Mouse (Mus musculus) left cerebral cortex, adult 2 months (tissue): ENCODE results near the gene Dock9. TPM values are rescaled to one million over a fixed set of nuclear protein-coding genes. Genes with fewer than 3 reads are reported as not detected.

ENCODE experiments used
- DNase-seq, 2 experiments: peaks; one replicate each; pipeline ENCODE4 v3.0.0; 2021 to 2022; ENCODE audit warnings: low spot score in 2 of 2, mixed read lengths in 1 of 2; ENCODE audit errors: extremely low spot score in 1 of 2
- H3K27ac ChIP-seq: fragments of 200-600 bp; 2 replicates; pipeline ENCODE4 v1.8.1; 2022
- H3K4me3 ChIP-seq: fragments of 200-600 bp; 2 replicates; pipeline ENCODE4 v1.8.1; 2022
- CTCF ChIP-seq: fragments of 200-600 bp; IDR thresholded peaks from 2 replicates; pipeline ENCODE4 v1.8.1; 2022; ENCODE audit warnings: antibody characterized with exemption, mild to moderate bottlenecking, moderate library complexity
- intact Hi-C: fragments of 180-260 bp; cut with DNase I; formaldehyde crosslinking; loops from one replicate; pipeline ENCODE4 v1.15.1; 2025
- total RNA-seq, 2 experiments: library from RNA; stranded (reverse); gene quantifications; 2 replicates each; pipeline ENCODE4 v1.2.3; 2021

Gene Dock9
- total RNA-seq, 2 experiments from 2014 or later, result 87.1 to 91.6 TPM

DNA sequence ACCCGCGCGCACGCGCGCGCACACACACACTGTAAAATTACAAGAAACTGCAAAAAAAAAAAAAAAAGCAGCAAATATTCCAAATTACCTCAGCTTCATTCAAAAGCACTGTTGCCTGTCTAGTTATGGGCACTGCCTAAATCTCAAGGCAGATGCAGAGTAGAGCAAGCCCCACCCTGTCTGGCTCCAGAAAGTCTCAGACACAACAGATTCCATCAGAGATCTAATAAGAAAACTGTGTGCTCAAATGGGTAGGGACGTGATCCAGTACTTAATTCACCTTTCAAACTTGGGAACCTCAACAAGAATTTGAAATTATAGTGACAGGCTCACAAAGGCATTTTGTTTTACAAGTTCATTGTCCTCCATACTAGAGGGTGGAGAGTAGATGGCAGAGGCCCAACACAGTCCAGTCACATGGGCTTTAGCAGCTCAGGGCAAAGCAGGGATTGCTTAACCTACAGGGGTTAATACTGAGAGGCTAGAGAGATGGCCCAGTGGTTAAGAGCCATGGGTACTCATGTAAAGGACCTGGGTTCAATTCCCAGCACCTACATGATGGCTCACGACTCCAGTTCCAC is 131.9 kb downstream of the Dock9 start:
- DNase-seq, result no peak
- intact Hi-C loops, result no loop called here
- H3K27ac ChIP-seq, result no peak overlapping the region
- no peak for TF ChIP-seq CTCF
- no peak overlapping the region for H3K4me3 ChIP-seq

DNA sequence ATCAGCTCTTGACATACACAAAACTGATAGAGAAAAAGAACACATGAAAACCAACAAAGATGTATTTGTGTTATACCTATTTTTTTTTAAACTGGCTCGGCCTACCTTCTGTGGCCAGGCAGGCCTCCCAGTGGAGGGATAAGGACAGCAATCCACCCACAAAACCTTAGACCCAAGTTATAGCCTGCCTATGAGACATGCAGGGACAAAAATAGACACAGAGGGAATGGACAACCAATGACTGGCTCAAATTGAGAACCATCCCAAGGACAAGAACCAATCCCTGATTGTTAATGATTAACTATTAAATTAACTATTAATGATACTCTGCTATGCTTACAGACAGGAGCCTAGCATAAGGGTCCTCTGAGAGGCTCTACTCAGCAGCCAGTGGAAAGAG is 133.7 kb downstream of the Dock9 start:
- H3K27ac ChIP-seq, result no peak overlapping the region
- DNase-seq, result no peak
- TF ChIP-seq CTCF, result no peak
- H3K4me3 ChIP-seq, result no peak overlapping the region
- intact Hi-C loops, result loop anchor here (5.0 kb wide), 1 partner anchor 33 kb away; no protein-coding TSS in a partner anchor

DNA sequence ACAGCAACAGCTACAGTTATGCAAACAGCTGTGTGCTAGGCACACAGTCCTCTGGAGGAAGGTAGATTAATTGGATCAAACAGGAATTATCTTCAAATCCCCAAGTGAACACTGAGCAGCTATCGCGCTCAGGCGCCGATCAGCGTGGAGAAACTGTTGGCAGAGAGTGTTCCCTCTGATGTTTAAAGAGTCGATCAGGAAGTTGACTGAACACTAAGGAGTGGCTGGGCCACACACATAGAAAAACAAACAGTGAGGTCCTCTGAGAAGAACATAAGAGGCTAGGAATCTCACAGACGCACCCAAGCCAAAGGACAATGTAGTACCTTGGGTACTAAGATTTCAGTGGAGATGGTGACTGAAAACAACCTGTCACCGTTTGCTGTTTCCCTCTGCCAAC is 136.7 kb downstream of the Dock9 start:
- Histone ChIP-seq H3K27ac (no peak overlapping the region), H3K4me3 (no peak overlapping the region)
- intact Hi-C loops, result loop anchor here (5.0 kb wide), 1 partner anchor 36 kb away; no protein-coding TSS in a partner anchor
- TF ChIP-seq CTCF, result no peak
- no peak for DNase-seq

DNA sequence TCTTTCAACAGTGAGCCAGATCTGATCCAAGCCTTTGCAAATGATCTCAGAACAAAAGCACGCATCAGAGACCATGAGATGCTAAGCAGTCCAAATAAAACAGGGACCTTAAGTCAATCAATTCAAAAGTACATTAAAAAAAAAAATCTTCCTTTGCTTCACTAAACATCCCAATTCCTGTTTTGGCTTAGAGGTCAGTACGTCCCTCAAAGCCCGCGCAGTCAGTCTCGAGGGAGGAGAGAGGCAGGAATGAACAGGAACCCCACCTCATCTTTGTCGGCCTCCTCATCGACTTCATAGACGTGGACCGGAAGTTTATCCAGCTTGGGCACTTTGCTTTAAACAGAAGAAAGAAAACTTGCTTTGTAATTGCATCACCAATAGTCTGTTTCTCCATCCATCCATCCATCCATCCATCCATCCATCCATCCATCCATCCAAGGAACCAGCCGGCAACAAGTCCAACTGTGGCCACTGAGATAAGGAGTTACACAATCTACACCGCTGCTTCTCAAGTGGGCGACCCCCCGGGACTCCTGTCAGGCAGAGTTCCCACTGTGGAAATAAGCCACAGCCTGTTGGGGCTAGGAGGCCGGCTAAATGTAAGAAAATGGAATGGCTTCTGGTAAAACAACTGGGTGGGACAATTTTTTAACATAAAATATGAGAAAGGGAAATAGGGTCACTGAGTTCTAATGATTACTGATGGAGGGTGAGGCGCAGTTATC is 137.3 kb downstream of the Dock9 start:
- intact Hi-C loops, result loop anchor here (5.0 kb wide), 1 partner anchor 37 kb away; no protein-coding TSS in a partner anchor
- Histone ChIP-seq H3K4me3 (no peak overlapping the region), H3K27ac (no peak overlapping the region)
- DNase-seq, result no peak
- TF ChIP-seq CTCF, result no peak

DNA sequence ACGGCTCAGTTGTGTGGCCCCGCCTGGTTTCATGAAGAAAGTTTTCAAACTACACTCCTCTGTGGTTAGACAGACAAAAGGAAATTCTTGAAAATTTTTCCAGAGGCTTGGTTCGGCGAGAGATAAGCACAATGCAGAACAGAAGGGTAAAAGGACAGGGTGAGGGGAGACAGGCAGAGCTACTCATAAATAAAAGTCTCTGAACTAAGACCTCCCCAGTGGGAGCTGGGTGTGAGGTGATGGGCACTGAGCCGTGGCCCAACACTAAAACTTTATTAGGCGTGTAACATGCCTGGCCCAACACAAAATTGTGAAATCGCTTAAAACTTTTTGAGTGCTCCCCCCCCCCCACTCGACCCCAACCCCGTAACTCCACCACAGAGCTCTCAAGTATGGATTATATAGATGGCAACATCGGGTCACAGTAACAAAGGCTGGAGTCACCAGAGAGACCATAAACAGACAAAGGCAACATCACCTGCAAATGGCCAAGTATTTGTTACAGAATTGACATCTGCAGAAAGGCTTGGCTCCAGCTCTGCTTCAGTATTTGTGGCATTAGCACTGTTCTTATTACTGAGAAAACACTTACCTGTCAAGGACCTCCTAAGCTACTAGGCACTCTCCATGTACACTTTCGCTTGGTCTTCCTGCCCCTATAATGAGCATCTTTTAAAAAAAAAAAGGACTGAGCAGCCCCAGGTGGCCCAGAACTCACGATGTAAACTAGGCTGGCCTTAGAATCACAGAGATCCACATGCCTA is 138.4 kb downstream of the Dock9 start:
- H3K27ac ChIP-seq, result no peak overlapping the region
- H3K4me3 ChIP-seq, result no peak overlapping the region
- intact Hi-C loops, result no loop called here
- no peak for DNase-seq
- TF ChIP-seq CTCF, result no peak

DNA sequence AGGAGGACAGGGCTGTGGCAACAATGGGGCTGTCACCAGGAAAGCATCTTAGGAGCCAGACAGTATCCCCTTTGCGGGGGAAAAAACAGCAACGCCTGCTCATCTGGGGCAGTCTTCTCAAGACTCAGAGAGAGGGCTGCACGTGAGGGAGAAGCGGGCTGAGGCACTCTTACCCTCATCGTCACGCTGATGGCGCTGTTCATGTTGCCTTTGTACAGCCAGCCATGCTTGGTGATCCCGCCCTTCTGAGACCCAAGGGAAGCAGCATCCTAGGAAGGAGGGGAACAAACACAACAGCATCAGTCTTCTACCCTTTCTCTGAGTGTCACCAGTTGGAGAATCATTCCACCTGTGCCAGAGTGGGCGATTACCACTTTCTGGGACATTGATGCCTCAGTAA is 139.1 kb downstream of the Dock9 start:
- DNase-seq, result no peak
- intact Hi-C loops, result no loop called here
- no peak overlapping the region for H3K27ac ChIP-seq
- no peak for TF ChIP-seq CTCF
- H3K4me3 ChIP-seq, result no peak overlapping the region

DNA sequence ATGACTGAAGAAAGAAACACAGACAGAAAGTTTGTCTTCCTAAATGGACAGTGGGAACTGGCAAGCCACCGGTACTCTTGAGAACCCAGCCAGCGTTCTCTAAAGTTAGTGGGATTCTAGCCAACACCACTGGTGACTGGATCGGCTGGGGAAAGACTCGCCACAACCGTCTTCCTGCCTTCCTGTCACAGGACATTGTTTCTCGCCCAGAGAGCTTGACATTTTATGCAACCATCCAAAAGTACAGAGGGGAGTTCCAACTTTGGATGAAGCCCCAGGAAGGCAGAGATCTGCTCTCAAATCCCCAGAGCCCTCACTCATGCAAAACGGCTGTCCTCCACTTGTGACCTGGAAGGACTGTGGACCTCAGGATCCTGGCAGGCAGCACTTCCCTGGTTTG is 140.0 kb downstream of the Dock9 start:
- no peak overlapping the region for H3K27ac ChIP-seq
- no peak for TF ChIP-seq CTCF
- no peak for DNase-seq
- intact Hi-C loops, result no loop called here
- H3K4me3 ChIP-seq, result no peak overlapping the region

DNA sequence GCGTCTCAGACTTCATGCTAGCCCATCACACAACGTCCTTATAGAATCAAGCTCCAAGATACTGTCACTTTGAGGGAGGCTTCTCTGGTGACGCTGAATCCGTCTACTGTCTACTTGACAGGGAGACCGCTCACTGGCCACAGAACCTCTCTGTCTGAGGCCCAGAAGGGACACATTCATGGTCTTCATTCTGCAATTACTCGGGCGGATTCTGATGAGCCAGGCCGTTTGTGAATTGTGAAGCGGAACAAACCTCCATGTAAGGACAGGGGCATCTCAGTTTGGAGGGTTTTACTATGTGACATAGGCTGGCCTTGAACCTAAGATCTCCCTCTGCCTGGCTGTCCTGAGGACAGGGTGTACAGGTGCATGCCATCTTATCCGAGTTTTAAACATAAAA is 140.7 kb downstream of the Dock9 start:
- no peak overlapping the region for H3K27ac ChIP-seq
- DNase-seq, result no peak
- intact Hi-C loops, result no loop called here
- no peak for TF ChIP-seq CTCF
- H3K4me3 ChIP-seq, result no peak overlapping the region

DNA sequence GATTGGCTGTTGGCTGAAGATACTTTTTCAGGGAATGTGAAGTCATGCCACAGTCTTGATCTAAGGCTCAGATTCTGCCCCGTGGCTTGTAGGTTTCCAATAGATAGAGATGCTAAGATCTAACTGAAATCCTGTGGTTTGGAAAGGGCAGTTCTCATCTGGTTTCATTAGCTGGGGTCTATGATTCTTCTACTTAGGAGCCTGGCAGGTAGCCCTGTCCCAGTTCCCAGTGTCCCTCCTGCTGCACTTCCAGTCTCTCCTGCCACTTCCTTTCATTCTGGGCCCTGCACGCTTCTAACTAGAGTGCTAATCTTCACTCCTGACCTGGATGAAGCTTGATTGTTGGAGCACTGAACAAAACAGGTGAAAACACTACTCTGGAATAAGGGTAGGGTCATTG is 142.7 kb downstream of the Dock9 start:
- Histone ChIP-seq H3K4me3 (no peak overlapping the region), H3K27ac (no peak overlapping the region)
- intact Hi-C loops, result no loop called here
- DNase-seq, result no peak
- TF ChIP-seq CTCF, result no peak

DNA sequence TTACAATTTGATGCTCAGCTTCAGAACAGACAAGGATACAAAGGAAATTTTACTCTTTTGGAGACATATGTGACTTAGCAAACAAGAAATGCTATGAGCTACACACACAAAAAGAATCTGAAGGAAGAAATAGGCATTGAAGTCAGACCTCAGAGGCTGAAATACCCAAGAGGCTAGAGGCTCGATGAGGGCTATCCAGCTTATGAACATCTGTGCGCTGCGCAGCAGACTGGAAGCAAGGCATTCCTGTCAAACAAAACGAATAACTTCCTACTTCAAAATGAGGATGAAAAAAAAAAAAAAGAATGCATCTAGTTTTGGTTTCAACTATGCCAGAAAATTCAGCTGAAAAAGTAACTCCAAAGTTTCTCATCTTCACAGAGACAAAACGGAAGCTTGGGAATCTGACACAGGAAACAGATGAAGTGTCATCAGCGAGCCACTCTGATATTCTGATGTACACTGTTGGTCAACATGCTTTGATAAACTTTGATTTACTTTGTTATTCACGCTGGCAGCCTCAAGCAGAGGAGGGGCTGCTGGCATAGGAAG is 143.1 kb downstream of the Dock9 start:
- no peak for TF ChIP-seq CTCF
- DNase-seq, result no peak
- intact Hi-C loops, result no loop called here
- no peak overlapping the region for H3K27ac ChIP-seq
- no peak overlapping the region for H3K4me3 ChIP-seq

DNA sequence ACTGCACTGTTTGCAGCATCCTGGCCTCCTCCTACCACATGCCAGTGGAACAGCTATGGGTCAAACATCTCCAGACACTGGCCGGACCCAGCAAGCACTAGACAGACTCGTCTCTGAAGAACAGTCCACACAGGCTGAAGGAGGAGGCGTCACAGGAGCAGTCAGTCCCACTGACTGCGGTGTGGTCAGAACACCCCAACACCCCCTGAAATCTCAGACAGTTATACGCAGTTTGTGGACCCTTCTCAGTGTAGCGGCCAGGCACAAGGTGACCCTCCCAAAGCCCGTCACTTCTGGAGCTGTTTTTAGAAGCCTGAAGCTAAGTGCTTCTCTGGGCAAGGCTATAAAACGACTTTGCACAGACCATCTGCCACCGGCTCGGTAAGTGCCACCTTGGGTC is 143.9 kb downstream of the Dock9 start:
- DNase-seq, result no peak
- Histone ChIP-seq H3K4me3 (no peak overlapping the region), H3K27ac (no peak overlapping the region)
- intact Hi-C loops, result no loop called here
- no peak for TF ChIP-seq CTCF

DNA sequence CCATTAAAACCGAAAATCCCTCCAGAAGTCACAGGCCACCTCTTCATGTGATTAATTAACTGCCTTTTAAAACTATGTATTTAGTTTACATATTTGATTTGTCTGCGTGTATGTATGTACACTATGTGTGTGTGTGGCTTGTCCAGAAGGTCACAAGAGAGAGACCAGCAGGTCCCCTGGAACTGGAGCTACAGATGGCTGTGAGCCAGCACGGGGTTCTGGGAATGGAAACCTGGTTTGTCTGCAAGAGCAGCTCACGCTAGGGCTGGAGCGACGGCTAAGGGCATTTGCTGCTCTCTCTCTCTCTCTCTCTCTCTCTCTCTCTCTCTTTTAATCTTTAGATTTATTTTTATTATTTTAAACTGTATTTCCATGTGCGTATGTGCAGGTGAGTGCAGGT is 144.4 kb downstream of the Dock9 start:
- intact Hi-C loops, result no loop called here
- no peak for TF ChIP-seq CTCF
- Histone ChIP-seq H3K27ac (no peak overlapping the region), H3K4me3 (no peak overlapping the region)
- DNase-seq, result no peak
